Mouse (Mus musculus): ENCODE data around the gene Mapk10. TPM values are rescaled to one million over a fixed set of nuclear protein-coding genes. Genes with fewer than 3 reads are reported as not detected.

Mapk10 gene
- polyA plus RNA-seq (2017; shearing (Covaris generic)): not detected

DNA sequence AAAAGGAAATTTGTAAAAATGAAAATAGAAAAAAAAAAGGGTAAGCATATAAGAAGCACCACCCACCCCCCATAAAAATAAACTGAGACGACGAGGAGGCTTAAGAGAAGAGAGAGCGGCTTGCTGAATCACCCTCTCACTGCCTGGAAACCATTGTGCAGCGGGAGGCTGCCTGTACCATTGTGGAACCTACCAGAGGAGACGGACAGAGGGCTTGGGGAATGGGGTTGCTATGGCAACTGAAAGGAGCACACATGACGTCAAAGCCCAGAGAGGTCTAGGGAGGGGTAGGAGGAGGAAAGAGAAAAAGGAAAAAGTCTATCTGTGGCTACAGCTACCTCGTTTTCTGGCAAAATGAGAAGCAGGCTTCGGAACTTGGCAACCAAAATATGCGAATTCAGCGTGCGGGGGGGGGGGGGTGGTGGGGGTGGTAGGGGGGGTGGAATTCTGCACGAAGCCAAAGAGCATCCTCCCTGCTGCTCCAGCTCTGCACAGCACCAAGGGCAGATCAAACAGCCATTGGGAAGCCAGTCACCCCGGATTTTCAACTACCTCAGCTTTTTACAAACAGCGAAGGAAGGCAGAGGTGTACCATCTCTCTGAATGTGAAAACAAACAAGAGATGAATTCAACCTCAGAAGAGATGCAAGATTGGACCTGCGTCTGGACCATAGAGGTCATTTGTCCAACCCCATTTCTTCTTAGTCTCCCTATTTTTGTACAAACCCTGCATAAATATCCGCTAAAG lies at the start of gene Mapk10:
TSS of gene Mapk10 (minus strand) at position 234 of the 748 bp plus-strand sequence.
- ATAC-seq: no peak

DNA sequence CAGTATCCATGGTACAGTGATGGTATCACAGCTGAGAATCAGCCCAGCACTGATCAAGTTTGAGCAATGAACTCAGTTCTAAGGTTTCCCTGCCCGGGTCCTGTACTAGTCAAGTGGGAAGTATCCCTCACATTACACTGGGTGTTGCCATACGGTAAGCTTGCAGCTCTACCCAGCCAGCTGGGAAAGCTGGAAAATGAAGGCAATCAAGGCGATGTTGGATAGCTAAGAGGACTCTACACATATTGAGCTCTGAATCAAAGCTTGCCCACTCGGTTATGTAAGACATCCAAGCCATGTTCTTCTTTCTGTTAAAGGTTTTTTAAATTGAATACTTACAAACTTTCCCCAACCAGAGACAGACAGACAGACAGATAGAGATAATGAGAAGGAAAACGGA lies 45.0 kb upstream of the Mapk10 start:
- ATAC-seq: no peak

DNA sequence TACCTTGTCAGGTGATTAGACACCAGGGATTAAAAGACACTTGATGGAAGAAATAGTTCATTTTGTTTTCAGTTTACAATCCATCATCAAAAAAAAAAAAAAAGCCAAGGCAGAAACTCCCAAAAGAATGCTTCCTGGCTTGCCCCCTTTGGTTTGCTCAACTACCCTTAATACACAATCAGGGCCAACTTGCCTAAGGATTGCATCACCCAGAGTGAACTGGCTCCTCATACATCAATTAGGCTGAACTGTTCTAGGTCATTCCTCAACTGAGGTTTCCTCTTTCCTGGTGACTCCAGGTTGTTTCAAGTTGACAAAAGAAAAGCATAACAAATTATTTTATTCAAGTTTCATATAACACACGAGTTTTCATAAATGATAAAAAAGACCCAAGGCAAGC lies 31.3 kb upstream of the Mapk10 start:
- no peak for ATAC-seq

DNA sequence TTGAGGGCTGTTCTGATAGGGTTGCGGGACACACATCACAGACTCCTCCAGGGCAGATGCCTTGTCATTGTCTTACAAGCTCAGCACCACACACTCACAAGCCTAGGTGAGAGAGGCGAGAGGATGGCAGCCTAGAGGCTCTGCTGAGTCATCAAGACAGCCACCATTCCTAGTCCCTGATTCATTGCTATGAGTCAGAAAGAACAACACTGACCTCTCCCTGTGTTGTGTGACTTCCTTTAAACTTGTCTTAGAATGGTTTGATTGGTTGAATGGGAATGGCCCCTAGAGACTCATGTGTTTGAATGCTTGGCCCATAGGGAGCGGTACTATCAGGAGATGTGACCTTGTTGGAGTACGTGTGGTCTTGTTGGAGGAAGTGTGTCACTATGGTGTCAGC lies 20.7 kb upstream of the Mapk10 start:
- no peak for ATAC-seq

DNA sequence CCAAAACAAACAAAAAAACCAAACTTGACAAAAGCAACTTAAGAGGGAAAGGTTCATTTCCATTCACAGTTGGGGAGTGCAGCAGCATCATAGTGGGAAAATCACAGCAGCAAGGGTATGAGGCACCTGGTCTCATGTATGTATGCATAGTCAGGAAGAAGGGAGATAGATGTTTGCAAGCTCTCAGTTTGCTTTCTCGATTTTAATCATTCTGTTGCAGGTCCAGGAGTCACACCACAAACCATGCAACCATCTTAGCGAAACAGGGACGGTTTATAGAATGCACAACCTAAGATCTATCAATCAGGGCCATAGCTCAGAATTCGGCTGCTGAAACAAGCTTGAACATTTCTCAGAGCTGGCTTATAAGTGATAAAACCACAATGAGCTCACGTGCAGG lies 19.2 kb upstream of the Mapk10 start:
- ATAC-seq: no peak

DNA sequence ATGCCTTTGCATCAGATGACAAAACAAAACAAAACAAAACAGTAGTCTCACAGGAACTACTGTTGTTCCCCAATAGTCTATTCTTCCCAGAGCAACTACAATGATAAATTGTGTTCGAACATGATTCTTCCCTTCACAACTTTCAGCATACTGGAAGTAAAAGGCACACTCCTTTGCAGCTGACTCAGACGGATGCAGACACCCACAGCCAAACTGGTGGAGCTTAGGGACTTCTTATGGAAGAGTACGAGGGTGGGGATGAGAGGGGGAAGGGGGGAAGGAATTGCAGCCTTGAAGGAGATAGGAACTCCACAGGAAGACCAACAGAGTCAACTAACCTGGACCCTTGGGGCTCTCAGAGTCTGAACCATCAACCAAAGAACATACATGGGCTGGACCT lies 18.2 kb upstream of the Mapk10 start:
- no peak for ATAC-seq

DNA sequence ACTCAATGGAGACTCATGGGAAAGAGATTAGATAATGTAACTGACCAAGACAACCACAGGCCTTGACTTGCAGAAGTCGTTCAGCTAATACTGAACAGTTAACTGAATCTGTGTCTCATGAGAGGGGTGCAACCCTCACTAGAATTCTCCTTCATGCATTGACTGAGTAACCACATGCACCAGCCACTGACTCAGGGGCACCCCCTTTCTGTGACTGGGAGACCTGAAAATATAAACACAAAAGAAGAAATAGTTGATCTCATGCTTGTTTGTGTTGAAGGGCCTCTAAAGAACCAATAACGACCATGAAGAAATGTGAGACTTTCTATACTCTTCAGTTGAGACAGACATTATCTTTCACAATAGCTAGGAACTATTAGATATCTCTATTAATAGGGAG lies 10.9 kb upstream of the Mapk10 start:
- ATAC-seq: no peak

DNA sequence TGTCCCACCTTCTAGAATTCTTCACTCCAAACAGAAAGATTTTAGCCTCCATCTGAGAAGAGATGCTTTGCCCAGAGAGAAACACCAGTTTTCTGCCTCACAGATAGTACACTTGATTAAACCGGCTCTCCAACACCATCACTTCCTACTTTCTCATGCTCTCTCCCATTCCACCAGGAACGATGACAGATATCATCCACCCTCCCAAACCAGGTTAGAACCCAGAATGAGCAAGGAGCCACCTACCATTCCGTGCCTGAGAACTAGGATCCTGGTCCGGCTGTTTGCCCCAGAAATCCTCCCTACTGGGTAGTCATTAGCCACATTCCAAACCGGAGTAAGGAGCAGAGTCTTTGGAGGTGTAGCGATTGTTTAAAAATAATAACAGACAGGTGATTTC lies 490 bp downstream of the Mapk10 start:
- ATAC-seq: no peak

DNA sequence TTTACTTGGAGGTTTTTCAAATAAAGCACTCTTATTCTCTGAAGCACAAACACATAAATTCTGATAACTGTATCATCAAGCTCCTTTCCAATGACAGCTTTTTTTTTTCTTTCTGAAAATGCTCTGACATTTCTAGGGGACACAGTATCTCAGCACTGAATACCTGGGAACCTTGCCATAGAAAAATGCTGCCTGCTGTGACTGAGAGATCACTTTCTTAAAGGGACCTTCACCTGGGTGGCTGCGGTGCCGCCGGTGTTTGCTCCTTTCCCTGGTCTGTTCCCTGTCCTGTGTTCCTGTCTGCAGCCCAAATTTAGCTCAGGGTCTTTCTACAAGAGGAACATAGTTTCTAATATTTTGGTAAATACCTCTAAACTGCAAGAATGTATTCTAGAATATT lies 1.1 kb downstream of the Mapk10 start:
- ATAC-seq: no peak

DNA sequence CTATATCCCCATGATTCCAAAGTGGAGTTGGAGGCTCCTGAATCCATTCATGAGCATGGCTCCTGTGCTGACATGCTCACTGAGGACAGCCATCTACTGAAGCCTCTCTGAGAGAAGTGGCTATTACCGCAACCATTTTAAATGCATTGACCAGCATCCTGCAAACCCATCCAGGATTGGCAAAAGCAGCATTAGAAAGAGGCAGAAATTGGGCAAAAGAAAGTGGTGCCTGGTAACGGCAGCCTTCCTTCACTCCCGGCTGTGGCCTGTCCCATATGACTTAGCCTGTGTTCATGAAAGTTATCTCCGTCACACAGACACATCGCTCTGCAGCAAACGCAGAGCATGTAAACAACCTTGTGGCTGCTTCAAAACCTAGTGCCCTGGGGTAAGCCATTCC lies 1.6 kb downstream of the Mapk10 start:
- no peak for ATAC-seq

DNA sequence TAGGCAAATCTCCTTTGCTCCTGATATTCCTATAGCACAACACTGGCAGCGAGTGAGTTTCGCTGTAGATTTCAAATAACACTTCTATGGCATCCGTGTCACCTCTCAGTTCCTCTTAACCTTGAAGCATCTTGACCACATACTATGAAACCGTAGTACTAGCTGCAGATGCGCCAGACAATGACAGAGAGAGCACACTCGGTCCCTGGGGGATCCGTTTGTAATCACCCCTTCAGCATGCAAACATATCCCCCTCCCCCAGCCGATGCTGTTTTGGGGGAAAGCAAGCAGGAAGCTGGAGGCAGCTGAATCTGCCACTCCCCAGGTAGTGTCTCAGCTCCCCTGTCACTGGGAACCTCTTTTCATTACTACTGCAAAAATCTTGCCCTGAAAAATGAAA lies 2.3 kb downstream of the Mapk10 start:
- no peak for ATAC-seq

DNA sequence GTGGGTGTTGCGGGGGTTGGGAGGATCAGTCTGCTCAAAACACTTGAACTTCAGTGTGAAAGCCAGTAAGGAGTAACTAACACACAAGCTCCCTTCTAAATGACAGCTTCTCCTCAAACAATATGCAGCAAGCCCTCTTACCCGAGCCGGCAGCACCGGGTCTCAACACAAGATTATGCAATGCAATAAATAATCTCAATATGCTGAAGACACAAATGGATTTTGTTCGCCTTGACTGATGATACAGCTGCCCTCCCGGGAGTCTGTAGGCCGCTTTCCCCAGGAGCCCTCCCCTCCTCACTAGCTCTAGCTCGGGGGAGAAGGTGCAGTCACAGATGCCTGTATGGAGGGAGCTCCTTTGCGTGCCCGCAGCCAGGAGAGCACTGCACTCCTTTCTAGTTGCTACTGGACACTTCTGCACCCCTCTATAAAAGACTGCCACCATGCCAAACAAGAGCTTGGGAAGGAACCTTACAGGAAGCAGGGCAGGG lies 3.1 kb downstream of the Mapk10 start:
- no peak for ATAC-seq

DNA sequence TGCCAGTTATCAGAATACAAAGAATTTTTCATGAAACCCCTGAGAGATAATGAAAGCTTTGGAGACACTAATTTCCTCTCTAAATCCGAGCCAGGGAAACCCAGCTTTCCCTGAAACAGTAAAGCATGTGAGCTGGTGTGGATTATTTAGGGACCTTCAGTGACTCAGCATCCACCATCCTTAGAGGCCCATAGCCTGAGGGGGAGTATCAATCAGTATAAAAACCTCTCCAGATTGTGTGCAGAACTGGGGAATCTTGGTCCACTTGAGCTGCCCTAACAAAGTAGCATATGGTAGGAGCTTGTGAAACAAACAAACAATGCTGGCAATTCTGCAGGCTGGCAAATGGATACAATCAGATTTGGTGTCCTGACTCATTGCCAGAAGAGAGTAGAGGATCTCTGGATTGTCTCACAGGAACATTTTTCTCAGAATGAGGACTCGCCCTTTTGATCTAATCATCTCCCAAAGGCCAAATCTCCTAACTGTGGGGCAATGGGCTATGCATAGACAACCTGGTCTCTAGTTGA lies 13.3 kb downstream of the Mapk10 start:
- no peak for ATAC-seq

DNA sequence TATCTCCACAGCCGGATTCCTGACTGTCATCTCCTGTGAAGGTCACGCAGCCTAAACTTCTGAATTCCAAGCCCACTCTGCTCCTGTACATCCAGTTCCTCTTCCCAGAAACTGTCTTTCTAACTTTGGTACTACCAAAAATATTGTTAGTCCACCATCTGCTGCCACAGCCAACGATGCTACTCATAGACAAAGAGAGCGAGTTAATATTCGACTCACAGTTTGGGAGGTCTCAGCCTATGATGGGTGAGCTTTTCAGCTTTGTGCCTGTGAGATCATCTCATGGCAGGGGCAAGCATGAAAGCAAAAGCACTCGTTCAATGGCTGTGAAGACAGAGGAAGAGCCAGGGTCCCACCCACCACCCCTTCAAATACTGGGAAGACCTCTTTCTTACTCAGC lies 16.6 kb downstream of the Mapk10 start:
- no peak for ATAC-seq

DNA sequence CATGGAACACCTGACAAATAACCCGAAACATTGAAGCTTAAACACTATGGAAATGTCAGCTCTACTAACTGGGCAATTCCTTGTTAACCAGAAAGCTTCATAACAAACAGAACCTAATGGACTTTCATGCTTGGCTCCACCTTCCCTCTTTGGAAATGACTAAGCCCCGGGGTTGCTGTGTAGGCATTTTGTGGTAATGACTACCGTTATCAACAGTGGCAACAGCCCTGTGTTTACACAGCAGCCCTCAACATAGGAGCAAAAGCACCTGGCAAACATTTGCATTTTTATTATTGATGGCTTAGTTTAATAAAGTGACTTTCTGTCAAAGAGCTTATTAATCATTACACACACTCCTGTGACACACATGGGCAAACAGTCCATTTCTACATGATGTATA lies 17.4 kb downstream of the Mapk10 start:
- no peak for ATAC-seq

DNA sequence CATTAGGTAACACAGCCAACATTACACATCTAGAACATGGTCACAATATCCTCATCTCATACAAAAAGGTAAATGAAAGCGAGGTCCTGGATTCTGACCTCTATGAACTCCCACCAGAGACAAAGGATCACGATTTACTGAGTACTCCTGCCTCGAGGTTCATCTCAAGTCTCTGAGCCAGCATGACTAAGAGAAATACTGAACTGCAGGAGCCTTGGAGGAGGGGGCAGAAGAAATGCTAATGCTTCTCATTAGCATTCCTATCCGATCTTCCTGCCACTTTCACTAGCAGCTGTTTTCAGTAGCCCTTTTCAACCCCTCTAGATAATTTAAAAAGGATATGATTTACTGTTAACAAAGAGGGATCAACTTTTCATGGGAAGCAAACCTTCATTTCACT lies 19.6 kb downstream of the Mapk10 start:
- ATAC-seq: no peak

DNA sequence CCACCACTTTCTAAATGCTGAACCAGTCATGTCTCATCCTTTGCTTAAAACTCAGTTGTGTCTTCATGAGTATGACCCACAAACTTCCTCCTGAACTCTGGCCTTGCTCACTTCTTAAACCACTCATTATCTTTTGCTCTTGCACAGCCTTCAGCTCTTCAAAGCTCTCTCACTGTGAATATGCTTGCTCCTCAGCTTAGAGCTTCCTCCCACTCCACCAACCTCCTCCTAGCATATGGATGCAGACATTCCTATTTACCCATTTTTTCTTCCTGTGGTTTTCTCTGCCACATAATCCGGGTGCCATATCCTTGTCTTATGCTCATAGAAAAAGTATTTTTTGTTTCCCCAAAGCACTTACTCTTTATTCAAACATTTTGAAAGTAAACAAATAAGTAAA lies 26.9 kb downstream of the Mapk10 start:
- no peak for ATAC-seq

DNA sequence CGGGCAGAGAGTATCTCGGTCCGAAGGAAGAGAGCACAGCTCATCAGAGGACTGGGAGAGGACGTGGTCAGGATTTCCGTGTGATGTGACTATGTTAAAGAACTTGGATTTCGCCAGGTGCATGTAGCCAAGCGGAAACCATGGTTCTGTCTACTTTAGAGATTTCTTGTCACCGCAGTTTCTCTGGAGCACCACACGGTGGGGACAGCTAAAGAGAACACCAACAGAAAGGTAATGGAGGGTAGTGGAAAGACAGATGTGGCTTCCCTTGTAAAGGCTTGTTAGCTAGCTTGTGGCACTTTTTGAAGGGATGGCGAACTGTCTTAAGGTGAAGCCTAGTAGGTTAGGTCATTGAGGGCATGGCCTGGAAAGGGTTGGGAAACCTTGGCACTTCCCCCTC lies 29.5 kb downstream of the Mapk10 start:
- ATAC-seq: no peak

DNA sequence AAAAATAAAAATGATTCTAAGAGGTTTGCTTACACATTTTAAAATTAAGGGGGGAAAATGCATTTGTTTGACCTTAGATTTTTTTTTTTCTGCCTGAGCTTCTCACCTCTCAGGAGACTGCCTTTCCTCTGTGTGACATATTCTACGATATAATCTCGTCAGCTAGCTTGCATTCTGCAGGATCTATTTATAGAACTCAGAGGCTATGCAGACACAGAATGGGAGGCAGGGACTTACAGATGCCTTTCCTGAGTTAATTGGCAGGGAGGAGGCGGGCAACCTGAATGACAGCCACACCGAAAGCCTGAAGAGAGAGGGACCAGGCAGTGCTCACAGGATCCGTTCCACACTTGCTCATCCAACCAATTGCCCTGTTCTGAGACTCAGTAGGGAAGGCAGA lies 34.1 kb downstream of the Mapk10 start:
- ATAC-seq: no peak

DNA sequence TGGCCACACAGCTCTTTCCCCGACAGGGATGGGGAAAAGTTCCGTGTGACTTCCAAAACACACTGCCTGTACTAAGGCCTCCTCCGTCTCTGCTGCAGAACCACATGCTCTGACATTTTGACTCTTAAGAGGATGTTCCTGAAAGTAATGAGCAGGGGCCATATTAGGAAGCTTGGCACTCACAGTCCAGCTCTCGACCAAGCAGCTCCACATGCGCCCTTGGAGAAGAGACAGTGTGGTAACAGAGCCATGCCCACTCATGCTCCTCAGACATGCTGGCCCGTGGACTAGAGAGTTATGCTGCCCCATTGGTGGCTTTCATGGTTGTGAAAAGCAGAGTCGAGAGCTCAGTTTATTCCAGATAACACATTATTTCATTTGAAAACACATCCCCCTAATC lies 35.1 kb downstream of the Mapk10 start:
- ATAC-seq: no peak

DNA sequence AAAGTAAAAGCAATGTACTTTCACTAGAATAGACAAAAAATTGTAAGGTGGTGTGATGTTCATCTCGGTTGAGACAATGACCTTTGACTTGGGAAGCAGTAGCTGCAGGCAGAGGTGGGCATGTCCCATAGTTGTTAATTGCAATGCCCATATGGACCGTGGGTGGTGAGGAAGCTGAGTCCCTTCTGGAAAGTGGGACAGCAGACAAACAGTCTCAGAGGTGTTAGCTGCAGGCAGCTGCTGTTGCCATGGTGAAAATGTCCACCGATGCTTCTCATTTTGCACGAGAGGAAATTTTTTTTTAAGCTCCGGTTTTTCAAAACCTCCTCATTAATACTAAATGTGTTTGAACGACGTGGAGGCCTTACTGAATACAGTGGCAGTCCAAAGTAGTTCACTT lies 36.5 kb downstream of the Mapk10 start:
- ATAC-seq: no peak

DNA sequence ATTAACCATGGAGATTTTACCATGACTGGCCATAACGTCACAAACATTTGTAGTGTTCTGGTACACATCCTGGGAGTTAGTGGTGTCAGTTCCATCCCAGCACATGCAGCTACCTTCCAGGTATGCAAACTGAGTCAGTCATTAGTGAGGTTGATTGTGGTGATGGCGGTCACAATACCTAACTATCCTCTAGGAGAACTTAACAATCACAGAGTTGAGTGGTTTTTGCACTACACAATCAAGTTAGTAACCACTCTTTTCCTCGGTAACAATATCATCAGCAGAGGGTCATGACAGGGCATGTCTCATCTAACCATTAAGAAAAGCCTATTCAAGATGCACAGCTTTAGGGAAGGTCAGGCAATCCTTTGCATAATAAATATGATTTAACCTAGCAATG lies 39.9 kb downstream of the Mapk10 start:
- ATAC-seq: no peak

DNA sequence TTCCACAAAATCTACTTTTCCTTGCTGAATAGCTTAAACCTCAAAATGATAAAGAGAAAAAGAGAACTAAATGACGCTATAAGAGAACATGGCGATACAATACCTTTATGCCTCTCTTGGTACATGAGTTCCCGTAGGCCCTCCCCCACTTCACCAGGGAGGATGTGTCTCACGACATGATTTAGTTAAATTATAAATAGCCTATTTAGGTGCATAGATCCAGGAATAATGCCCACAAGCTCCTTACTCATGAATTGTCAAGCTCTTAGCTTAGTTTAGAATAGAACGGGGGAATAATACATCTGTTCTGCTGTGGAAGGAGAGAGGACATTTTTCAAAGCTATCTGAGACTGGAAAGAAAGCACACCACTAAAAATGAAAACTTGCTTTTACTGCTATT lies 43.8 kb downstream of the Mapk10 start:
- no peak for ATAC-seq

DNA sequence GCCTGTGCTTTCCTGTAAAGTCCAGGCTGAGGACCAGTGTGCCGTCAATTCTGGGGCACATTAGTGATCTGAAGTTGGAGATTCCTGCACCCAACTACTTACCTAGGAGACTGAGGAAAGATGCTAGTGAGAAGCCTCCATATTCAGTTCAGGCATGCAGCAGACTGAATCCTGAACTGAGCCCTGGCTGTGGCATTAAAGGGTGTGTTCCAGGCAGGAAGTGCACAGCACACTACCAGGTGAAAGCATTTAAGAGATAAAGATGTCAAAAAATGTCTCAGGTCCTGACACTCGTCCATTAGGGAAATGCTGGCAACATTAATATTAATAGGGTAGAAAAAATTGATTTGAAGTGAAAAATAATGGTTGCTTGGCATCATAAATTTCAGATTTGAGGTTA lies 44.4 kb downstream of the Mapk10 start:
- no peak for ATAC-seq

DNA sequence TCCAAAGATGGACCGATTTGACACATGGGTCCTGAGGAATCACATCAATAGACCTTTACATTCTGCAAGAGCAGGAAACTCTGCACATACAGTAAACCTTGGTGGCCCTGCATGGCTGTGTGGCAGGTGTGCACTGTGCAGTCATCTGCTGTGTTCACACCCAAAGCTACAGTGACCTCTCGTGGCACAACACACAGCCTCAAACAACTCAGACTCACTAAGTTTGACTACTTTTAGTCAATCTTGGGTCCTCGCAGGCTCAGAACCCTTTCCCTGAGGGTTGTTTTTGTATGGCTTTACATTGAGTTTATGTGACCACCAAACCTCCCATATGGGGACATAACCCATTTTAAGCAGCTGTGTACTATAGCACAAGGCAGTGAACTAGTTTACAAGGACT lies 47.1 kb downstream of the Mapk10 start:
- no peak for ATAC-seq

All from CD4-positive, CD25-positive, alpha-beta regulatory T cell, adult 4 months (primary cell).